Mouse (Mus musculus): ENCODE measurements at regions not wholly inside any gene's neighbourhood (a gene's known extent, or its start where the extent isn't known, plus 50 kb on each side); places are given as distances from the start of the nearest gene placed in this dataset.

DNA sequence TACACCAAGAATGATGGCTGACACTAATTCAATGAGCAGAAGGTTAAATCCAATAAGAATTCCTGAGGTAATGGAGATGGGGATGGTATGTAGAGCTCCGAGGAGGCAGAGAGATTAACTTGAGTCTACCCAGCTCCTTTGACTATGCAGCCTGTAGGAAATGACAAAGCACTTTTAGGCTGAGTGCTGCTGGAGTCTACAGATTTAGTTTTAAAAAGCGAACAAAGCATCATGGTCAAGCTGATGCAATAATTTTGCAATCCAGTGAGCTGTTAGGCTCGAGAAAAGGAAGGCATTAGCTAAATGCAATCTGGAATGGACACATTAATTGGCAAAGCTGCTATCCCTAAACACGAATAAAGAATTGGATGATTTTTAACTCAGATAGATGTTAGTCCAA lies 156.4 kb upstream of the Elavl2 start:
- TF ChIP-seq CTCF (IDR thresholded peaks at IDR 0.05; ENCODE audit: low read depth) (no peak), EP300 (optimal IDR thresholded peaks at IDR 0.05) (no peak)

Measured in stomach, postnatal 0 days (tissue).